Mouse (Mus musculus): ENCODE results near the gene Lbhd2.
A peak's percentile ranks its signal among the peaks of the same experiment; 100 is the strongest.

DNA sequence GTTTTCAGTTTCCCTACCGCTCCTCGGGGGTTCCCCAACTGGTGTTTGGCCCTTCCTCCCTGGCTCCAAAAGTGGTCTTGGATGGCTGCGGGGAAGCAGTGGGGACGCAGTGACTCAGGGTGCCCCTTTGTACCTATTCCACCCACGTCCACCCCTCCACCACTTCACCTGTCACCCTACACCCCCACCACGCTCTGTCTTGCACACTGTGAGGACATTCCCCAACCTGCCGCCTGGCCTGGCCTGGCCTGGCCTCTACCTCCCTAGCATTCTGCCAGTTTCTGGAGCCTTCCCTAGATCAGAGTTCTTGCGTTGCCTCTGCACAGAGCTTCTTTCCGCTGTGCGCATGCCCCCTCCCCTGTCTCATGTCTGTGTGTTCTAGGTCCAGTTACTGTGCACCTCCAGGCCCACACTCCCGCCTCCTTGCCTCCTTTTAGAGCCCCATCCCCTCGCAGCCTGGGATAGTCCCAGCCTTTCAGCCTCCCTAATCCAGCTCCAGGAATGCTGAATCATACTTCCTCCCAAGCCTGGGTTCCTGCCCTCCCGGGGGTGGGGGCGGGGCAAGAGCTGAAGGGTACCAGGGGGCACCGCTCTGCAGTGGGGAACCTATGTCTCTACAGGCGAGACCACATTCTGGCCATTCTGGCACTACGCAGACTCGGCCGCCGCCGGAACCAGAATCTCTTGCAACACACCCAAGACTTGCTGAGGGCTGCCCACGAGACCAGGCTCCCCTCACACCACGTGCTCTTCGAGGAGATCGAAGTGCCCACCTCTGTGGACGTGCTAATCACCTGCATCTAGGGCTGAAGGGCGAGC, 23.6 kb downstream of the Lbhd2 start:
- TF ChIP-seq CTCF (IDR thresholded peaks at IDR 0.05; ENCODE audit: control insufficient read depth, insufficient read depth, insufficient read length) (no peak), MAX (IDR thresholded peaks at IDR 0.05) (peak; percentile 87), MYOG (IDR thresholded peaks at IDR 0.05; ENCODE audit: control insufficient read depth, extremely low read depth, insufficient read length) (no peak)

All from C2C12 (cell line).